Mouse (Mus musculus) erythroblast, adult 5-6 weeks (primary cell): Measurements from ENCODE around the gene Fam107b. TPM values are rescaled to one million over a fixed set of nuclear protein-coding genes. Genes with fewer than 3 reads are reported as not detected.
A peak's percentile ranks its signal among the peaks of the same experiment; 100 is the strongest.

Experiments
- ATAC-seq: replicated peaks from 2 replicates; pipeline ENCODE4 v1.8.0; 2016; ENCODE audit warnings: moderate number of reproducible peaks, mild to moderate bottlenecking, moderate TSS enrichment, inconsistent platforms; ENCODE audit not compliant: poor library complexity, low FRiP score, severe bottlenecking
- total RNA-seq, 2 experiments: library from RNA; stranded (forward) in 1 of 2; stranded (reverse) in 1 of 2; fragments of 150-400 nt in 1 of 2; fragments of 200-764, 138-1000 nt in 1 of 2; gene quantifications; 2 replicates each; pipeline versions ENCODE4 v1.2.3 to v1.2.4; 2015 to 2017; ENCODE audit warnings: low replicate concordance in 2 of 2

The Fam107b gene
- total RNA-seq, 2 experiments from 2014 or later = 136 to 180 TPM

- no peak for ATAC-seq
Observed at GRCm38 (mm10) chr2:3727225-3727930, 157.1 kb downstream of the Fam107b start.

- no peak for ATAC-seq
Observed at GRCm38 (mm10) chr2:3728090-3728489, 157.8 kb downstream of the Fam107b start.

GRCm38 (mm10) chr2:3729586-3729985 lies 159.3 kb downstream of the Fam107b start:
- ATAC-seq = no peak

GRCm38 (mm10) chr2:3730744-3731143 lies 160.5 kb downstream of the Fam107b start:
- ATAC-seq = no peak

GRCm38 (mm10) chr2:3731316-3732015 lies 161.2 kb downstream of the Fam107b start:
- peak; percentile 36; the same call in 1 of the 2 replicates for ATAC-seq

- no peak for ATAC-seq
Observed at GRCm38 (mm10) chr2:3737917-3738694, 167.8 kb downstream of the Fam107b start.

- ATAC-seq = no peak
Observed at GRCm38 (mm10) chr2:3738734-3739133, 168.4 kb downstream of the Fam107b start.

- no peak for ATAC-seq
Observed at GRCm38 (mm10) chr2:3739351-3739961, 169.2 kb downstream of the Fam107b start.

- ATAC-seq = no peak
Observed at GRCm38 (mm10) chr2:3740256-3740655, 170.0 kb downstream of the Fam107b start.

- no peak for ATAC-seq
Observed at GRCm38 (mm10) chr2:3740670-3741069, 170.4 kb downstream of the Fam107b start.

GRCm38 (mm10) chr2:3742519-3742918 lies 172.2 kb downstream of the Fam107b start:
- ATAC-seq = no peak

GRCm38 (mm10) chr2:3745041-3745440 lies 174.8 kb downstream of the Fam107b start:
- ATAC-seq = no peak

- ATAC-seq = no peak
Observed at GRCm38 (mm10) chr2:3745910-3746606, 175.8 kb downstream of the Fam107b start.

GRCm38 (mm10) chr2:3748714-3749503 lies 178.6 kb downstream of the Fam107b start:
- ATAC-seq = no peak

- no peak for ATAC-seq
Observed at GRCm38 (mm10) chr2:3749504-3750024, 179.3 kb downstream of the Fam107b start.

- no peak for ATAC-seq
Observed at GRCm38 (mm10) chr2:3750126-3750525, 179.8 kb downstream of the Fam107b start.

GRCm38 (mm10) chr2:3752365-3752764 lies 182.1 kb downstream of the Fam107b start:
- ATAC-seq = no peak

GRCm38 (mm10) chr2:3752893-3753292 lies 182.6 kb downstream of the Fam107b start:
- ATAC-seq = no peak

GRCm38 (mm10) chr2:3753749-3754148 lies 183.5 kb downstream of the Fam107b start:
- ATAC-seq = no peak
